Mouse (Mus musculus): ENCODE measurements around the gene Nbeal2. TPM values are rescaled to one million over a fixed set of nuclear protein-coding genes. Genes with fewer than 3 reads are reported as not detected.

Nbeal2 gene
- 9.0 and 11.5 TPM in 2 replicates for total RNA-seq (2014; rRNA removed)
- polyA plus RNA-seq (2015; fragmentation: Nextera tagmentation; extraction: Ambion mirVana): 1.8 and 1.9 TPM in 2 replicates

DNA sequence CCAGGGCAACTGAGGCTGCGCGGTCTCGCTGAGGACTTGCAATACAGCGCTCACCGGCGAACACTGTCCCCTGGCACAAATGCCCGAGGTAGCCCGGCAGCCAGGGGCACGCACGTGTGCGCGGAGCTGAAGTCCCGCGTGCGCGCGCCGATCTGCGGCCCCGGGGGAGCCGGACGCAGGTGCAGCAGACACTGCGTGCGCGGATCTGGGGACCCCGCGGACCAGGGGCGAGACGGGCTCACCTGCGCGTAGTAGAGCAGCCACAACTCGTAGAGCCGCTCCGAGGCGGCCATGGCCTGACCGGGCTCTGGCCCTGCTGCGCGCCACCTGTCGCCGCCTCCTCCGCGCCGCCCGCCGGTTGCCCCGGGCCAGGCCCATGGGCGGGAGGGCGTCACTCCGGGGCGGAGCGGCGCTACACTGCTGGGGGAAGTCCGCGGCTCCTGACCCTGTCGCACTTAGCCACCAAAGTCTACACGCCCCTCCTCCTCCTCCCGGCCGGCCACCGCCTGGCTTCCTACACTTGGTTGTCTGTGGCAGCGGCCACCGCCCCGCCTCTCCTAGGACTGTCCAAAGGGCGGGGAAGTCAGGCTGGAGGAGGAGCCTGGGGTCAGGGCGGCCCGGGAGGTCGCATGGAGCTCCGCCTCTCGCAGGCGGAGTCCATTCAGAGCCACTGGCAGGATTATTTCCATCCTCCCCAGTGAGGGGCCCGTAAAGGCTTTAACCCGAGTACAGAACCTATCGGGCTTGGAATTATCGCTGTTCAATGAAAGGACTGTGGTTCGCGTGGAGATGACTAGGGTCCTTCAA is at the start of gene Nbeal2:
Gene Nbeal2, minus strand, starts transcription at position 507 of the 807 bp plus-strand sequence.
- Histone ChIP-seq H3K4me2 (ENCODE audit: low read depth, low read length) (peak within 1 kb of the TSS; percentile 98), H3K9ac (replicated peaks; ENCODE audit: low read length) (peak within 1 kb of the TSS; percentile 63), H3K36me3 (ENCODE audit: insufficient read depth, low read length) (no peaks in the 10 kb centered on the region), H3K9me3 (ENCODE audit: low read length) (no peaks in the 10 kb centered on the region), H3K4me1 (ENCODE audit: insufficient read depth, low read length) (peaks cover 26% of the 10 kb centered on the region), H3K27me3 (ENCODE audit: insufficient read depth, low read length) (no peaks in the 10 kb centered on the region), H3K4me3 (ENCODE audit: low read length) (peak within 1 kb of the TSS; percentile 71), H3K27ac (peak within 1 kb of the TSS; percentile 33)
- ATAC-seq (peak; percentile 71), DNase-seq (ENCODE audit: low spot score) (peak; percentile 83)
- under 1% methylated on average over 61 of the region's 75 CpGs for WGBS
- no peak; the same call in 1 of the 2 replicates for TF ChIP-seq CTCF (IDR thresholded peaks at IDR 0.05; ENCODE audit: low read depth)

DNA sequence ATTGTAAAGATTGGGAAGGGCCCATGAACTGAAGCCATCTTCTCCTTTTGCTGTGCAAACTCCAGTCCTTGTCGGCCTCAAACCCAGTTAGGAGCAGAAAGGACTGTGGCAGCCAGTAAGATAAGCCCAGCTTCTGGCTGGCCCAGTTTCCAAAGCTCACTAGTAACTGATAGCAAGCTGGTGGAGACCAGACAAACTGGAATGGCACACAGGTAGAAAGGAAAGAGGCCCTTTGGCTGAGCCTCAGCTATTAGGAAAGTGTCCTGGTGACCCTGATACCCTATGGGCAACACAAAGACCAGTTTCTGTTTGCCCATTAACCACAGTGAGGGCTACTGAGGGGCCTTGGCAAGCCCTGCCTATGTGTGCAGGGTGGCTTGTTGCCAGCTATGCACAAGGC is 48.9 kb upstream of the Nbeal2 start:
- no peak for ATAC-seq
- no peak for TF ChIP-seq CTCF (IDR thresholded peaks at IDR 0.05; ENCODE audit: low read depth)
- Histone ChIP-seq H3K4me3 (ENCODE audit: low read length) (no peak overlapping the region), H3K27me3 (ENCODE audit: insufficient read depth, low read length) (no peaks in the 10 kb centered on the region), H3K9ac (replicated peaks; ENCODE audit: low read length) (no peak overlapping the region), H3K36me3 (ENCODE audit: insufficient read depth, low read length) (no peaks in the 10 kb centered on the region), H3K4me2 (ENCODE audit: low read depth, low read length) (no peak overlapping the region), H3K27ac (no peak overlapping the region), H3K4me1 (ENCODE audit: insufficient read depth, low read length) (no peaks in the 10 kb centered on the region), H3K9me3 (ENCODE audit: low read length) (no peaks in the 10 kb centered on the region)
- peak; percentile 36 for DNase-seq (ENCODE audit: low spot score)
- WGBS: 83% methylated on average over 1 of the region's 1 CpGs

DNA sequence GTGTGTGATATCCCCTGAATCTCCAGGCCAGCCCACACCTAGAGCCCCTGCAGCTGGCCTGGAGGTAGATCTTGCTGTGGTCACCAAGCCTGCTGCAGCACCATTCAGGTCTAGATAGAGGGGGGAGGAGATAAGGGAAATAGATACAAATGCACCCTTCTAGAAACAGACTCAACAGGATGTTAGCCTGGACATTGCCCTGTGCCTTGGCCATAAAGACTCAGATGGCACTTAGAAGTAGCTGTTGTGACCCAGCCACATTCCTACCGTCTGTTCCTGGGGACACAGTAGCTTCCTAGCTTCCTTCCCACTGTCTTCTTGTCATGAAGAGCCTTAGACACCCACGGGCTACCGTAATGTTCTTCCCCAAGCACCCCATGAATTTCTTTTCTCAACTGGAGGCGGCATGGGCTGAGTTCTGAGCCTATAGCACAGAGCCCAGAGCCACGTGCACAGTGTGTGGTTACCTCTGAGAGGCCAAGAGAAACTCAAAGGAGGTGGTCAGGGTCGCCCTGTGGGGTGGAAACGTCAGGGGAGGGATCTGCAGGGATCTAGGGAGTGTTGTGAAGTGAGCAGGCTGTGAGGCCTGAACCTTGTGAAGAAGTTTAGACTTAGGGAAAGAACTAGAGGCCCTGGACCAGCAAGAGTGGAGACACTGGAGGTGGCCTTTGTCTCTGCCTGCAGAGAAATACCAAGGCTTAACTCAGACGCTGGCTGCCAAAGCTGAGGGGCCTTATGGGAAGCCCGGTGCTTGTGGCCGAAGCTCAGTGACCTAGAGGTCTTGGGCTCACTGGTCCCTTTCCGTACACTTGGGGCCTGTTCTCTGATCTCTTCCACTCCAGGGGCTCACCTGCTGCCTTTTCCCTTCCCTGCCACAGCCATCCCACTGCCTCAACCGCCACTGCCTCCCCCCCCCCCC is 47.4 kb upstream of the Nbeal2 start:
- TF ChIP-seq CTCF (IDR thresholded peaks at IDR 0.05; ENCODE audit: low read depth): no peak
- Histone ChIP-seq H3K9ac (replicated peaks; ENCODE audit: low read length) (no peak overlapping the region), H3K4me3 (ENCODE audit: low read length) (no peak overlapping the region), H3K36me3 (ENCODE audit: insufficient read depth, low read length) (no peaks in the 10 kb centered on the region), H3K4me2 (ENCODE audit: low read depth, low read length) (no peak overlapping the region), H3K9me3 (ENCODE audit: low read length) (no peaks in the 10 kb centered on the region), H3K4me1 (ENCODE audit: insufficient read depth, low read length) (no peaks in the 10 kb centered on the region), H3K27ac (no peak overlapping the region), H3K27me3 (ENCODE audit: insufficient read depth, low read length) (no peaks in the 10 kb centered on the region)
- DNase-seq (ENCODE audit: low spot score): no peak
- WGBS: 80% methylated on average over 11 of the region's 12 CpGs
- no peak for ATAC-seq

DNA sequence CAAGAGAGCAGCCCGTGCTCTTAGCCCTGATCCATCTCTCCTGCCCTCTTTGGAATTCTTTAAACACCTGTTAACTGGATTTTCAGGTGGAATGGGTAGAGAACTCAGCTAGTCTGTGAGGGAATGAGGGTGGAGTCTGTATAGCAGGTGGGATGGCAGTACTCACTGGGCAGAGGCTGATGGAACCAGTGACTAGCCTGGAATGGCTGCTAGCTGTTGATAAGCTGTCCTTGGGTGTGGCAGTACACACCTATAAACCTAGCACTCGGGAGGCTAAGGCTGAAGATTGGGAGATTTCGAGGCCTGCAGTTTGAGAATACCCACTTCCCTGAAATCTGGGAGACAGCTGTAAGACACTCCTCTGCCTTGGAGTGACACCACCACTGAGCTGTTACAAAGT is 45.6 kb upstream of the Nbeal2 start:
- ATAC-seq (no peak), DNase-seq (ENCODE audit: low spot score) (no peak)
- H3K9ac ChIP-seq (replicated peaks; ENCODE audit: low read length): no peak overlapping the region
- no peaks in the 10 kb centered on the region for H3K9me3 ChIP-seq (ENCODE audit: low read length)
- TF ChIP-seq CTCF (IDR thresholded peaks at IDR 0.05; ENCODE audit: low read depth): no peak
- WGBS: 93% methylated on average over 3 of the region's 3 CpGs
- H3K4me1 ChIP-seq (ENCODE audit: insufficient read depth, low read length): no peaks in the 10 kb centered on the region
- H3K4me3 ChIP-seq (ENCODE audit: low read length): no peak overlapping the region
- no peaks in the 10 kb centered on the region for H3K27me3 ChIP-seq (ENCODE audit: insufficient read depth, low read length)
- peaks cover 5% of the 10 kb centered on the region; the same call in 1 of the 2 replicates for H3K36me3 ChIP-seq (ENCODE audit: insufficient read depth, low read length)
- no peak overlapping the region for H3K27ac ChIP-seq
- H3K4me2 ChIP-seq (ENCODE audit: low read depth, low read length): no peak overlapping the region

DNA sequence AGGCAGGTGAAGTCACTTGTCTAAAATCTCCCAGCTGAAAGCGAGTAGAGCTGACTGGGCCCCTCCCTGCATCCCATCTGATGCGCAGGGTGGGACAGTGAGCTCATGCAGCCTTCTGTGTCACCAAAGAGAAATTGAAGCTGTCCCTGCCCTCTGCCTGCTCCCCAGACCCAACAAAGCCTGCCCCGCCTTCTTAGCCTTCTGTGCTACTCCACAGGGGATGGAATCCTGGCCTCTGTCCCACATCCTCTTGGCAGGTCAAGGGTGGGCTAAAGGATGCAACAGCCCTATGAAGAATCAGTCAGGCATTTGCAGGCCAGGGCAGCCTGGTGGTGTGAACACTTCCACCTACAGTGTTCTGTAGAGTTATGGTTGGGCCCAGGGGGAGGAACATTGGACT is 43.5 kb upstream of the Nbeal2 start:
- 60% methylated on average over 3 of the region's 3 CpGs for WGBS
- no peak overlapping the region for H3K27ac ChIP-seq
- DNase-seq (ENCODE audit: low spot score): peak; percentile 40
- H3K4me1 ChIP-seq (ENCODE audit: insufficient read depth, low read length): no peaks in the 10 kb centered on the region
- H3K9me3 ChIP-seq (ENCODE audit: low read length): no peaks in the 10 kb centered on the region
- H3K27me3 ChIP-seq (ENCODE audit: insufficient read depth, low read length): no peaks in the 10 kb centered on the region
- no peak overlapping the region for H3K9ac ChIP-seq (replicated peaks; ENCODE audit: low read length)
- H3K4me2 ChIP-seq (ENCODE audit: low read depth, low read length): no peak overlapping the region
- no peak for TF ChIP-seq CTCF (IDR thresholded peaks at IDR 0.05; ENCODE audit: low read depth)
- no peak overlapping the region for H3K4me3 ChIP-seq (ENCODE audit: low read length)
- peaks cover 13% of the 10 kb centered on the region for H3K36me3 ChIP-seq (ENCODE audit: insufficient read depth, low read length)
- ATAC-seq: 0 out of 2 replicates have a peak, but pooled peaks have one; percentile 40

DNA sequence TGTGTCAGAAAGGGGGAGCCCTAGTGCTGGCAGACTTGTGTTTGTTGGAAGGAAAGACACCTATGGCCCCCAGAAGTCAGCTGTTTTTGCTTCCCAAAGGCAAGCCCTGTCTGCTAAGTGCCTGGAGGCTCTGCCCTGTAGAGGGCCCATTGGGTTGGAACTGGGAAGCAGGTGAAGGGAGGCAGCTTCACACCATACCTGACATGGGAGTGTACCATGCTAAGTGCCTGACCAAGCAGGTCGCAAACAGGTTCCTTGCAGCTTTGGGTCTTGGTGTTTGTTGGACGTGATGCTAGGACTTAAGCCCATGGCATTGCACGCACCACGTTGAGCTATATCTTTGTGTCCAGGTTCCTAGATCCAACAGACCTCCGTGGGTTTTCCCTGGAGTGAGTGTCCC is 42.5 kb upstream of the Nbeal2 start:
- ATAC-seq (no peak), DNase-seq (ENCODE audit: low spot score) (no peak)
- H3K36me3 ChIP-seq (ENCODE audit: insufficient read depth, low read length): peaks cover 13% of the 10 kb centered on the region
- 91% methylated on average over 5 of the region's 5 CpGs for WGBS
- no peak overlapping the region for H3K9ac ChIP-seq (replicated peaks; ENCODE audit: low read length)
- no peak overlapping the region for H3K27ac ChIP-seq
- H3K9me3 ChIP-seq (ENCODE audit: low read length): no peaks in the 10 kb centered on the region
- no peak for TF ChIP-seq CTCF (IDR thresholded peaks at IDR 0.05; ENCODE audit: low read depth)
- H3K27me3 ChIP-seq (ENCODE audit: insufficient read depth, low read length): no peaks in the 10 kb centered on the region
- H3K4me3 ChIP-seq (ENCODE audit: low read length): no peak overlapping the region
- no peaks in the 10 kb centered on the region for H3K4me1 ChIP-seq (ENCODE audit: insufficient read depth, low read length)
- no peak overlapping the region for H3K4me2 ChIP-seq (ENCODE audit: low read depth, low read length)

All from hindbrain, postnatal 0 days (tissue).